Mouse (Mus musculus) testis, adult 2 months (tissue): ENCODE measurements at regions not wholly inside any gene's neighbourhood (a gene's known extent, or its start where the extent isn't known, plus 50 kb on each side); places are given as distances from the start of the nearest gene placed in this dataset.

Experiments used
- H3K27ac ChIP-seq: fragments of 200-500 bp; 2 replicates; pipeline ENCODE4 v1.5.1; 2012; ENCODE audit warnings: low read depth, low read length; ENCODE audit not compliant: control insufficient read depth, insufficient read depth
- H3K27me3 ChIP-seq: fragments of 200-500 bp; 2 replicates; pipeline ENCODE4 v1.6.1; 2012; ENCODE audit warnings: mild to moderate bottlenecking, low read length, moderate library complexity; ENCODE audit not compliant: control insufficient read depth, insufficient read depth
- H3K36me3 ChIP-seq: fragments of 200-500 bp; 2 replicates; pipeline ENCODE4 v1.6.1; 2012; ENCODE audit warnings: mild to moderate bottlenecking, low read length; ENCODE audit not compliant: control insufficient read depth, insufficient read depth
- H3K4me1 ChIP-seq: fragments of 200-500 bp; 2 replicates; pipeline ENCODE4 v1.6.1; 2012; ENCODE audit warnings: low read length; ENCODE audit not compliant: control insufficient read depth, insufficient read depth
- H3K4me3 ChIP-seq: fragments of 200-500 bp; 2 replicates; pipeline ENCODE4 v1.5.1; 2012; ENCODE audit warnings: low read depth, mild to moderate bottlenecking, low read length, moderate library complexity, mixed read lengths; ENCODE audit not compliant: control insufficient read depth
- CTCF ChIP-seq: fragments of 200-500 bp; IDR thresholded peaks from 2 replicates; pipeline ENCODE4 v1.5.1; 2012; ENCODE audit warnings: low read depth, mild to moderate bottlenecking, inconsistent platforms, low read length, moderate library complexity; ENCODE audit not compliant: control insufficient read depth, insufficient read depth, insufficient replicate concordance
- POLR2A ChIP-seq: fragments of 200-500 bp; IDR thresholded peaks from 2 replicates; pipeline ENCODE4 v1.6.1; 2012; ENCODE audit warnings: low read depth, mild to moderate bottlenecking, inconsistent platforms, low read length, moderate library complexity; ENCODE audit not compliant: control insufficient read depth

- Histone ChIP-seq H3K4me3 (no peak overlapping the region), H3K27me3 (no peaks in the 10 kb centered on the region), H3K36me3 (no peaks in the 10 kb centered on the region), H3K4me1 (no peaks in the 10 kb centered on the region), H3K27ac (no peak overlapping the region)
- TF ChIP-seq POLR2A: no peak
- TF ChIP-seq CTCF: no peak
Observed at GRCm38 (mm10) chr11:17665624-17666552, 287.8 kb downstream of the Etaa1 start.

GRCm38 (mm10) chr11:17680998-17681397, 272.7 kb downstream of the Etaa1 start:
- H3K27me3 ChIP-seq: no peaks in the 10 kb centered on the region
- TF ChIP-seq POLR2A: no peak
- no peak overlapping the region for H3K27ac ChIP-seq
- no peak overlapping the region for H3K4me3 ChIP-seq
- no peaks in the 10 kb centered on the region for H3K4me1 ChIP-seq
- H3K36me3 ChIP-seq: no peaks in the 10 kb centered on the region

- no peak overlapping the region for H3K4me3 ChIP-seq
- no peaks in the 10 kb centered on the region for H3K36me3 ChIP-seq
- no peak overlapping the region for H3K27ac ChIP-seq
- no peaks in the 10 kb centered on the region for H3K27me3 ChIP-seq
- TF ChIP-seq POLR2A: no peak
- no peak for TF ChIP-seq CTCF
- no peaks in the 10 kb centered on the region for H3K4me1 ChIP-seq
Observed at GRCm38 (mm10) chr11:17685711-17686113, 268.0 kb downstream of the Etaa1 start.

GRCm38 (mm10) chr11:17686806-17687205, 266.9 kb downstream of the Etaa1 start:
- Histone ChIP-seq H3K36me3 (no peaks in the 10 kb centered on the region), H3K27me3 (no peaks in the 10 kb centered on the region), H3K27ac (no peak overlapping the region), H3K4me3 (no peak overlapping the region), H3K4me1 (no peaks in the 10 kb centered on the region)
- TF ChIP-seq POLR2A (no peak), CTCF (no peak)

GRCm38 (mm10) chr11:17694145-17694544, 259.5 kb downstream of the Etaa1 start:
- Histone ChIP-seq H3K4me1 (no peaks in the 10 kb centered on the region), H3K4me3 (no peak overlapping the region), H3K27ac (no peak overlapping the region), H3K27me3 (no peaks in the 10 kb centered on the region), H3K36me3 (no peaks in the 10 kb centered on the region)
- TF ChIP-seq CTCF: no peak
- no peak for TF ChIP-seq POLR2A

- no peaks in the 10 kb centered on the region for H3K27me3 ChIP-seq
- no peak overlapping the region for H3K4me3 ChIP-seq
- no peak overlapping the region for H3K27ac ChIP-seq
- TF ChIP-seq CTCF (no peak), POLR2A (no peak)
- H3K36me3 ChIP-seq: no peaks in the 10 kb centered on the region
- H3K4me1 ChIP-seq: no peaks in the 10 kb centered on the region
Observed at GRCm38 (mm10) chr11:17708769-17709168, 244.9 kb downstream of the Etaa1 start.

GRCm38 (mm10) chr11:17722051-17722450, 231.6 kb downstream of the Etaa1 start:
- H3K4me1 ChIP-seq: no peaks in the 10 kb centered on the region
- TF ChIP-seq POLR2A (no peak), CTCF (no peak)
- H3K27ac ChIP-seq: no peak overlapping the region
- H3K36me3 ChIP-seq: no peaks in the 10 kb centered on the region
- H3K4me3 ChIP-seq: no peak overlapping the region
- no peaks in the 10 kb centered on the region for H3K27me3 ChIP-seq
